Mouse (Mus musculus): Measurements from ENCODE around the gene Fam172a.

The Fam172a gene

DNA sequence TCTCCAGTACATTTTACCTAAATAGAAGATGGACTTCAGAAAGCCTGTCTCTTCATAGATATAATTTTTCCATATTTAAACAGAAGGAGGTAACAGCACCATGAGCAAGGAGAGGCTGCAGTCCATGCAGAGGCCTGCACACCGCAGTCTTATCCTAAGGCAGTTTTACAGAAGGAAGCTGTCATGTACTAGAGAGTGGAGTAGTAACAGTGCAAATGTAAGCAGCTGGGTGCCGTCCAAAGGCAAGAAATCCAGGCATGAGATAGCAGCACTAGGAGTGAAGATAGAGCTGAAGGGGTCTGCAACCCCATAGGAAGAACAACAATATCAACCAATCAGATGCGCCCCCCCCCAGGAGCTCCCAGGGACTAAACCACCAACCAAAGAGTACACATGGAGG is 403.0 kb downstream of the Fam172a start:
- no peak for DNase-seq

DNA sequence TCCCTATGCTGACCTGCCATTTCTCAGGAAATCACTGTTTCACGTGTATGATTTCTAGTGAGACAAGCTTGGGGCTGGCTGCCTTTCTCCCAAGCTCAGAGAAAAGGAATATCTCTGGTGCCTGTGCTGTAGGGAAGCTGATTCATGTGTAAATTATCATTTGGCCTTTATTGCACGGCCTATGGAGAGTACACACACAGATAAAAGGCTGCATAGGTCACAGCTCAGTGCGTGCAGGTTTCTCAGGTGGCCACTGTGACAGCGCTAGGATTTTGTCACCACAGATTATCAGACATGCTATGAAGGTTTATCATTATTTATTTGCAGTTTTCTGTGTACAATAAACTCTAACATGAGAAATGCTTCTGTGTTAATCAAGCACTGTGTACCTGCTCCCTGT is 408.8 kb downstream of the Fam172a start:
- no peak for DNase-seq

GRCm38 (mm10) chr13:78113978-78114377 is 412.1 kb downstream of the Fam172a start:
- no peak for DNase-seq

DNA sequence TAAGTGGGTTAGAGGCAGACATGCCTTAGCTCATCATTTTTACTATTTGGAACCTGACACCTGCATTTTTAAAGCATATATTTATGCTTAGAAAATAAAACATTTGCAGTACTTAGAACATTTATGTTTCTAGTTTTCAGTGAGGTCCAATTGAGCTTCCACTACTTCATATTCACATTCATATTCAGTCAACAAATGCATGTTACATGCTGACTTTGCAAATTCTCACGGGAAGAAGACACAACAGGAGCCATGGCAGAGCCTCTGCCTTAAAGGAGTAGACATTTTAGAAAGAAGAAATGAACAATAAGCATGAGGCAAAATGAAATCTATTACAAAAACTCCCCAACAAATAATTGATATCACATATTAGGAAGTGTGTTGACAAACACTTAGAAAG is 416.9 kb downstream of the Fam172a start:
- DNase-seq = no peak

GRCm38 (mm10) chr13:78121991-78122390 is 420.2 kb downstream of the Fam172a start:
- DNase-seq = no peak

- DNase-seq = no peak
Measured at GRCm38 (mm10) chr13:78123911-78124426, 422.1 kb downstream of the Fam172a start.

GRCm38 (mm10) chr13:78157465-78157864 is 455.6 kb downstream of the Fam172a start:
- no peak for DNase-seq

DNA sequence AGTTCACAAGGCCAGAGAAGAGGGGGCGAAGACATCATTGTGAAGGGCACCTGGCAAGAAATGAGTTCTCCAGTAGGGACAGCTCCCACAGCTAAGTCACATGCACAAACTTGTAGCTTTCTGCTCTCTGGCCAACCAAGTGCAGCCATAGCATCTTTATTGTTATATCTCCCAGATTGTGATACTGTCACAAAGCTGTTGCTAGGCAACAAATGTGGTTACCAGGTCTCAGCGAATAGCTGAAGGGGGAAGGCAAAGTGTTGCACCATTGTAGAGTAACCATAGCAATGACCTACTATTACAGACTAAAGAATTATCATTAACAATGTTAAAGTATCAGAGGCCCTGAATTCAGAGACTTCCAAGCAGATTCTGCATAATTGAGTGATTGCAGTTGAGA is 460.3 kb downstream of the Fam172a start:
- DNase-seq = no peak

GRCm38 (mm10) chr13:78163087-78163958 is 461.5 kb downstream of the Fam172a start:
- DNase-seq = peak; percentile 59 to 79

DNA sequence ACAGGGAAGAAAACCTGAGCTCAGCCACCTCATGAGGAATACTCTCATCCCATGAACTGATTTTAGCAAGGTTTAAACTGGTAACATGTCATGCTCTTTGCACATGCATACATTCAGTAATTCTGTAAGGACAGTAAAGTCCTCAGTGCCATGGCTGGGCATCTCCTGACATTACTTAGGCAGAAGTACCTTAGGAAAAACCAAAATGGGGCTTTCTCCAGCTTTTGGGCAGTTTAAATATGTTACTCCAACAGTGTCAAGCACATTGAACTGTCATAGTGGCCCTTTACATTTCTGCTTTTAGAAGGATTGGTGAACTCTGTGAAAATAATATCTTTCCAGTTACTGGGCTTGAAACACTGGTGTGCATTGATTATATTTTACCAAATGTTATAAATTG is 463.1 kb downstream of the Fam172a start:
- DNase-seq = no peak

- DNase-seq = no peak
Measured at GRCm38 (mm10) chr13:78168166-78168565, 466.3 kb downstream of the Fam172a start.

- peak in 1 of 2 experiments; percentile 36 for DNase-seq
Measured at GRCm38 (mm10) chr13:78171320-78171719, 469.5 kb downstream of the Fam172a start.

DNA sequence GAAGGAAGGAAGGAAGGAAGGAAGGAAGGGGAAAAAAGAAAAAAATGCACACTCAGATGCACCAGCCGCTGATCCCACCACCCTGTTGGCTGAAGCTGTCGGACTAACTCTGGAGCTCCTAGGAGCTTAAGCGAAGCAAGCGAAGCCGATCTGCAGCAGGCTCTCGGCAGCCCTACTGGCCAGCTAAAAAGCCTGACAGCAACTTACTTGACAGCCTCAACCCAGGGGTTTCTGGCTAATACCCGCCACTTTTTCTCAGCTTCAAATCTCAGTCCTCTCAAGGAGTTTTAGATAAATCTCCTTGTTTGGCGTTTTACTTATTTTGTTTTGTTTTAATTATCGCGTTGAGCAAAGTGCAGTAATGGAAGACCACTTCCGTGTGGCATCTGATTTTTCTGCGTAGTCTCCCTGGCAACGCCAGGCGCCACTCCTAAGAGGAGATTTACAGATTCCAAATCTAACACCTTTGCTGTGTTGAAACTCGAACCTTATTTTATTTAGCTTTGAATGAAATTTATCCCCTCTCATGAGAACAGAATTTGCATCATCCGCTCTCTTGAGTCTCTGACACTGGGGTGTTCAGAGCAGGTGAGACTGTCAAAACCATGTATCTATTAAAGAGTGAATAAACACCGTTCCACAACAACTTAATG is 470.3 kb downstream of the Fam172a start:
- no peak for DNase-seq

DNA sequence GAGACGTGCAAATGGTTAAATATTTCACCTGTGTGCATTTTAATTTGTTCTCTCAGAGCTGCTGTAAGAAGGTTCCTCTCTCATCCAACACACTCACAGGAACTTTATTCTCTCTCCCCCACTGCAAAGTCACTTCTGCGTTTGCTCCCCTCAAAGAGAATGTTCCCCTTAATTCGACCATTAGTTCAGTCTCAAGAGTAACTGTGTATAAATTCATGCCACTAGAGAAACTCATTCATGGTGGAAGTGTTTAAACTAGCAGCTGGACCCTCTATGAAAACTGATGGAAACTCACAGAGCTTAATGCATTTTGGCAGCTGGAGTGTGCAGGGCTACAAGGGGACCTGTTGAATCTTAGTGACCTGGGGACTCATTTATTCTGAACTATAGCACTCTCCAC is 471.0 kb downstream of the Fam172a start:
- no peak for DNase-seq

DNA sequence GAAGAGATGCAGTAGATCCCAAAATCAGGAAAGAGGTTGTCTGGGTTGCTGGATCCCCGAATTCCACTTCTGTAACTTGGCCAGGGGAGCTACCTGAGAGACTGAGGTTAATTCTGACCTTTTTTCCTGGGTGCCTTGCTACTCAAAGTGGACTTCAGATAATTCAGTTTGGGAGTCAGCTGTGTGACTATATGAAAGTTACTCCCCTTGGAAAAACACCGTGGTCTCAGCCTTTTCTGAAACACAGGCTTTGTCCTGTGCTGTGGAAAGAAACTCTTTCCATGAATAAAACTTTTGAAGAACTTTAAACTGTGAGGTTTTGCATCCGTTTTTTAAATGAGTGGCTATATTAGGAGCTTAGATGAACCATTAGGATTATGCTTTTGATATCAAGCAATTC is 472.4 kb downstream of the Fam172a start:
- no peak for DNase-seq

DNA sequence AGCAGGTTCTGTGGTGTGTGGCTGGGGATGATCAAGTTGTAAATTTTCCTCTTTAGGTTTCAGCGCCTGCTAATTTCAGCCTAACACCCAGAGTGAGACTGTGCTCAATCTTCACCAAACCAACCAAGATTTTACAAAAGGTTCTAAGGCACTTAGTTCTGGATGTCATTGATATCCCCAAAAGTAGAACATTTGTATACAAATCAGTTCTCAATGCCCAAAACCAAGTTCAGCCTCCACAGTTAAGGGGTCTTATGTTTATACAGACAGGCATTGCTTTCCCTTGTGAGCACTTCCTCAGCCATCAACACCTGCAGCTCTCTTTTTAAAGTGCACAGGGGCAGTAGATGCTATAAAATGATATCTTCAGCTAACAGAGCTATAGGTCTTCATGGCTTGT is 473.1 kb downstream of the Fam172a start:
- DNase-seq = no peak

DNA sequence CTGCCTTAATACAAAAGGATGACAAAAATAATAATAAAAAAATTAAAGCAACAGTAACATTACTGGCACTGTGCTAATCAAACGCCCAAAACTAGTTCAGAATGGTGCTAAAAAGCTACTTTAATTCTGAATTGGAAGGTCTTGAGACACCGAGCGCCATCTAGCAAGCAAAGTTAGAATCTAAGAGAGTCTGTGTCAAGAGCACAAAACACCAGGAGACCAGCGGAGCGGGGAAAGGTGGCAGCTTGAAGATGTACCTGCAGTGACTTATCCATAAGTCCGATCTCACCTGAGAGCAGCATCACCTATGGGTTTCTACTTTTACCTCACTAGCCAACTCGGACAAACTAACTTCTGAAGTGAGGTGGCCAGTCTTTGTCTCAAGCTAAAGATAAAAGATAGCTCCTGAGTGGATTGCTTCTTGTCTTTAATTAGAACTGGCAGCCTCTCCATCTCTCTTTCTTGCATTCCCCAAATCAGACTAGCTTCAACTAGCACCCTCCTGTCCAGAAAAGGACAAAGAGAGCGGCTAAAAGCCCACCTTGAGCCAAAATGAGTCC is 474.1 kb downstream of the Fam172a start:
- peak in 1 of 2 experiments; percentile 50 for DNase-seq

- no peak for DNase-seq
Measured at GRCm38 (mm10) chr13:78177381-78177950, 475.6 kb downstream of the Fam172a start.

DNA sequence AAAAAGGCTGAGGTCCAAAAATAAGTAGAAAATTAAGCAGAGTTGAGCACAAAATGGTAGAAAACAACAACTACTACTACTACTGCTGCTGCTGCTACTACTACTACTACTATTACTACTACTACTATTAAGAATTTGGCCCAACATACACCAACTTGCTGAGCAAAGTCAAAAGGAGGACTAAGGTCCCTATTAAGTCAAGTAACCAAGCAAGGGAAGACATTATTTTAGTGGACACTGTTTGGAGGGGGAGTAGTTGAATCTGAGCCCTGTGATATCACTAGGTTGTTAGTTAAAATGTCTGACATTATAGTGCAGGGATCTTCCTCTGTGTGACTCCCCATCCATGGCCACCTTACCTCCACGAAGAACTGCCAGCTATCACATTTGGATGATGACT is 476.2 kb downstream of the Fam172a start:
- DNase-seq = no peak

DNA sequence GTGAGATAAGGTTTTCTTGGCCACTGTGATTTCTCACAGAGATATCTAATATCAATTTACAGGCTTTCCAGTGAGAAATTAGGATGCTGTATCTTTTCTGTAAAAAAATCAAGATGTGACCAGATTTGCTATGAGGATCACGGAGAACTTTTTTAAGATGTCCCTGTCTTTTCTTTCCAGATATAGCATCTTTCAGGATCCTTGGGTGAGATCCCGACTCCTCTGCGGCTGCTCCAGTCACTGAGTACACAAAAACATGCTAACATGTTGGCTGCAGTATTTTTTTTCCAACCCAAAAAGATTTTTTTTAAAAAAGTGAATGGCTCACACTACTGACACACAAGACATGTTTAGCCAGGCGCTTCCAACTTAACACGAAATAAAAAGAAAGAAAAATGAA is 476.9 kb downstream of the Fam172a start:
- DNase-seq = no peak

- no peak for DNase-seq
Measured at GRCm38 (mm10) chr13:78179312-78180097, 477.7 kb downstream of the Fam172a start.

DNA sequence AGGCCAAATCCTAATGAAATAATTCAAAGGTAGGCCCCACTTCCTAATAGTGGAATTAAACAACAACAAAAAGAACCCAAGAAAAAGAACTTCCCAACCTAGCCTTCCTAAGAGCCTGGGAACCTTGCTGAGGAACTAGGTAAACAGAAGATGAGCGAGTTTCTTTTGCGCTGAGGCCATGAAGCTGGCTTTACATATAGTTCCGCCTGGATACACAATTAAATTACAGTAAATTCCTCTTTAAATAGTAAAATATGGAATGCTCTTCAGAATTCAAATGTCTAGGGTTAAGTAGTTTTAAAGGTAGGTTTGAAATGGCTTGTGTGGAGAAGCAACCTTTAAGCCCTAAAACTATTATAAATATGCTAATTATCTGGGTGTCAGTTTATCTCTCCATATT is 478.4 kb downstream of the Fam172a start:
- no peak for DNase-seq
